Mouse (Mus musculus) midbrain, embryonic 15.5 days (tissue): ENCODE results near the gene Cd80. TPM values are rescaled to one million over a fixed set of nuclear protein-coding genes. Genes with fewer than 3 reads are reported as not detected.
A peak's percentile ranks its signal among the peaks of the same experiment; 100 is the strongest.

Experiments used
- ATAC-seq: fragments of 200-750 bp; cut with Nextera tagmentation; replicated peaks from 2 replicates; pipeline ENCODE4 v1.8.0; 2017; ENCODE audit warnings: moderate TSS enrichment
- H3K27ac ChIP-seq: fragments of 300-500 bp; sonication (generic); 2 replicates; pipeline ENCODE4 v1.5.1; 2015; ENCODE audit warnings: mild to moderate bottlenecking, inconsistent platforms
- H3K27me3 ChIP-seq: fragments of 300-500 bp; sonication (generic); replicated peaks from 2 replicates; pipeline ENCODE4 v1.6.1; 2015; ENCODE audit warnings: inconsistent platforms
- H3K36me3 ChIP-seq: fragments of 300-500 bp; sonication (generic); replicated peaks from 2 replicates; pipeline ENCODE4 v1.6.1; 2015; ENCODE audit warnings: inconsistent platforms
- H3K4me1 ChIP-seq: fragments of 300-500 bp; sonication (generic); 2 replicates; pipeline ENCODE4 v1.6.1; 2015; ENCODE audit warnings: inconsistent platforms
- H3K4me2 ChIP-seq: fragments of 300-500 bp; sonication (generic); 2 replicates; pipeline ENCODE4 v1.6.1; 2015; ENCODE audit warnings: inconsistent platforms, mild to moderate bottlenecking, moderate library complexity
- H3K4me3 ChIP-seq: fragments of 300-500 bp; sonication (generic); 2 replicates; pipeline ENCODE4 v1.5.1; 2015; ENCODE audit warnings: mild to moderate bottlenecking, inconsistent platforms
- H3K9ac ChIP-seq: fragments of 300-500 bp; sonication (generic); 2 replicates; pipeline ENCODE4 v1.6.1; 2015; ENCODE audit warnings: mild to moderate bottlenecking, inconsistent platforms
- H3K9me3 ChIP-seq: fragments of 300-500 bp; sonication (generic); 2 replicates; pipeline ENCODE4 v1.6.1; 2016; ENCODE audit warnings: inconsistent platforms
- WGBS: fragments of 180-500 bp; shearing (Covaris S2); methylation state at CpG from one replicate; pipeline ENCODE4 v1.1.7; 2015; ENCODE audit warnings: mixed read lengths; 5-methylcytosine and 5-hydroxymethylcytosine counted together
- polyA plus RNA-seq: library from polyadenylated mRNA; unstranded; fragments of >200 nt; fragmentation: Nextera tagmentation; extraction: Ambion mirVana; gene quantifications from 2 replicates; pipeline ENCODE4 v1.2.1, GENCODE M21; 2015

Cd80 gene
- polyA plus RNA-seq, 1 experiment from 2014 or later = 0.75 TPM

DNA sequence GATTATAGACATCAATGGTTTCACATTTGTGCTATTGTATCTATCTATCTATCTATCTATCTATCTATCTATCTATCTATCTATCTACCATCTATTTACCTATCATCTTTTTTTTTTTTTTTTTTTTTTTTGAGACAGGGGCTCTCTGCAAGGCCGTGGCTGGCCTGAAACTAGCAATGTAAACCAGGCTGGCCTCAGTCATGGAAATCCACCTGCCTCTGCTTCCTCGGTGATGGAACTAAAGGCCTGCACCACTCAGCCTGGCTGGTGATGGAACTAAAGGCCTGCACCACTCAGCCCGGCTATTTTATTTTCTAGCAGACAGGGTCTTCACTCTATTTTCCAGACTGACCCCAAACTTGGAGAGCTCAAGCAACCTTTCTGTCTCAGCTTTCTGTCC is 22.9 kb downstream of the Cd80 start:
- Histone ChIP-seq H3K9me3 (no peaks in the 10 kb centered on the region), H3K27me3 (peaks cover 12% of the 10 kb centered on the region; the same call in 1 of the 2 replicates), H3K4me1 (peaks cover 14% of the 10 kb centered on the region), H3K27ac (no peak overlapping the region), H3K36me3 (no peaks in the 10 kb centered on the region), H3K9ac (no peak overlapping the region), H3K4me3 (no peak overlapping the region), H3K4me2 (no peak overlapping the region)
- 93% methylated on average over 3 of the region's 3 CpGs for WGBS
- ATAC-seq = no peak

DNA sequence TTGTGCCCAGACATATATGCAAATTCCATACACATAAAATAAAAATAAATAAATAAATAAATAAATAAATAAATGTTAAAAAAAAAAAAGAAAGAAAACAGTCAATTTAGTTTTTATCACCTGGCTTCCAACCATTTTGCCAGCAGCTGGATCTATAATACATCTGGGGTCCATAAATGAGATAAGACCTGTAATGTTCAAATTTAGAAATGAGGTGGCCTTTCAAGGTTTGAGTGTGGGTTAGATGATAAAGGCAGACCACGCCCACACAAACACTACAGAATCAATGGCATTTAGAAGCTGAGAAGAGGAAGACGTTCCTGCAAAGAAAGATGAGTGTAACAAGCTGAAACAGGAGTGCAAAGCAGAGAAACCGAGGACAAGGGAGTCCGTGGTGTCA is 26.0 kb downstream of the Cd80 start:
- peaks cover 15% of the 10 kb centered on the region for H3K4me1 ChIP-seq
- H3K4me2 ChIP-seq = no peak overlapping the region
- H3K36me3 ChIP-seq = no peaks in the 10 kb centered on the region
- no peak overlapping the region for H3K4me3 ChIP-seq
- no peaks in the 10 kb centered on the region for H3K9me3 ChIP-seq
- no peak overlapping the region for H3K9ac ChIP-seq
- WGBS = 82% methylated on average over 4 of the region's 4 CpGs
- ATAC-seq = no peak
- H3K27me3 ChIP-seq = peaks cover 21% of the 10 kb centered on the region
- no peak overlapping the region for H3K27ac ChIP-seq

GRCm38 (mm10) chr16:38482780-38483562 is 27.6 kb downstream of the Cd80 start:
- H3K4me2 ChIP-seq = peak overlapping the region; percentile 51
- peaks cover 21% of the 10 kb centered on the region for H3K27me3 ChIP-seq
- H3K9ac ChIP-seq = no peak overlapping the region
- no peak overlapping the region for H3K27ac ChIP-seq
- peak overlapping the region; percentile 29 for H3K4me3 ChIP-seq
- no peaks in the 10 kb centered on the region for H3K36me3 ChIP-seq
- no peaks in the 10 kb centered on the region for H3K9me3 ChIP-seq
- WGBS = 27% methylated on average over 32 of the region's 32 CpGs
- peaks cover 5% of the 10 kb centered on the region; the same call in 1 of the 2 replicates for H3K4me1 ChIP-seq
- ATAC-seq = peak; percentile 65

- 39% methylated on average over 42 of the region's 42 CpGs for WGBS
- Histone ChIP-seq H3K27ac (no peak overlapping the region), H3K27me3 (peaks cover 21% of the 10 kb centered on the region), H3K9ac (no peak overlapping the region), H3K9me3 (no peaks in the 10 kb centered on the region), H3K4me2 (peak overlapping the region; percentile 51), H3K4me1 (peaks cover 5% of the 10 kb centered on the region; the same call in 1 of the 2 replicates), H3K4me3 (peak overlapping the region; percentile 29), H3K36me3 (no peaks in the 10 kb centered on the region)
- 0 out of 2 replicates have a peak, but pooled peaks have one; percentile 20 for ATAC-seq
Observed at GRCm38 (mm10) chr16:38483582-38484309, 28.4 kb downstream of the Cd80 start.

GRCm38 (mm10) chr16:38492551-38492950 is 37.2 kb downstream of the Cd80 start:
- Histone ChIP-seq H3K4me1 (no peaks in the 10 kb centered on the region), H3K9me3 (no peaks in the 10 kb centered on the region), H3K27ac (no peak overlapping the region), H3K27me3 (no peaks in the 10 kb centered on the region), H3K4me2 (no peak overlapping the region), H3K36me3 (peaks cover 5% of the 10 kb centered on the region), H3K9ac (no peak overlapping the region), H3K4me3 (no peak overlapping the region)
- 87% methylated on average over 3 of the region's 3 CpGs for WGBS
- ATAC-seq = no peak

DNA sequence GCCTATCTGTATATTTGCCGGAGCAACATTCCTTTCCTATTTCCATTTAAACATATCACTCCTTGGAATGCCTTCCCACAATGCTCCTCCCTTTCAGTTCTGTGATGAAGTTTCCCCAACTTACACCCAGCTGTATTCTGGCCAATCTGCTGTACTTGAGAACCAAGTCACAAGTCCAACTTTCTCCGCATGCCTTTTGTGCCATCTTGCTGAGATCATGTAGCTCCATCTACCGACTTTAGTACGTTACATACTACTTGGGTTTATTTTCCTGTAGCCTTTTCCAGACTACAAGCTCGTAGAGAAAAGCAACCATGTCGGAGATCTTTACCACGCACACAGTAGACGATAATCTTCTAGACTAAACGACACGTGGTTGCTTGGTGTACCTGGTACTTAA is 38.5 kb downstream of the Cd80 start:
- Histone ChIP-seq H3K36me3 (peaks cover 11% of the 10 kb centered on the region), H3K27me3 (no peaks in the 10 kb centered on the region), H3K4me3 (no peak overlapping the region), H3K9ac (no peak overlapping the region), H3K9me3 (no peaks in the 10 kb centered on the region), H3K4me1 (no peaks in the 10 kb centered on the region), H3K27ac (no peak overlapping the region), H3K4me2 (no peak overlapping the region)
- 92% methylated on average over 10 of the region's 10 CpGs for WGBS
- no peak for ATAC-seq

- ATAC-seq = no peak
- Histone ChIP-seq H3K27me3 (no peaks in the 10 kb centered on the region), H3K4me2 (no peak overlapping the region), H3K4me3 (no peak overlapping the region), H3K27ac (no peak overlapping the region), H3K9me3 (no peaks in the 10 kb centered on the region), H3K9ac (no peak overlapping the region), H3K36me3 (peaks cover 17% of the 10 kb centered on the region), H3K4me1 (no peaks in the 10 kb centered on the region)
- whole genome bisulfite sequencing = 77% methylated on average over 7 of the region's 7 CpGs
Observed at GRCm38 (mm10) chr16:38496604-38497140, 41.3 kb downstream of the Cd80 start.

- H3K9me3 ChIP-seq = no peaks in the 10 kb centered on the region
- WGBS = 91% methylated on average over 10 of the region's 10 CpGs
- no peaks in the 10 kb centered on the region for H3K4me1 ChIP-seq
- H3K4me3 ChIP-seq = no peak overlapping the region
- H3K27me3 ChIP-seq = no peaks in the 10 kb centered on the region
- H3K36me3 ChIP-seq = peaks cover 39% of the 10 kb centered on the region
- H3K4me2 ChIP-seq = no peak overlapping the region
- ATAC-seq = no peak
- no peak overlapping the region for H3K9ac ChIP-seq
- no peak overlapping the region for H3K27ac ChIP-seq
Observed at GRCm38 (mm10) chr16:38502469-38502868, 47.1 kb downstream of the Cd80 start.

DNA sequence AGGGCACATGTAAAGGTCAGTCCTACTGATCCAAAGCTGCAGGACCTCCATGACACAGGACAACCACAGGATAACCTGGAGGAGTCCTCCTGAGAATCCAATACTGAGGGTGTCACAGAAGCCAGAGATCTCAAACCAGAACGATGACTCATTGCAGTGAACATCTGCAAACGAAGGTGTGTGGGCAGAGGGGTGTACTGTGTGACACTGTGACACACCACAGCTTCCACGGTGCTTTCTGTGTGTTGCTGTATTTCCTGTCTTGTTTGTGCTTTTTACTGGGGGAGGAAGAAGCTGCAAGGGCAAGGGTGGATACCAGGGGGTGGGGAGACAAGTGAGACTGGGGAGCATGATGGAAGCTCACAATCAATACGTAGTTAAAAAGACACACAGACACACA is 48.2 kb downstream of the Cd80 start:
- Histone ChIP-seq H3K4me1 (no peaks in the 10 kb centered on the region), H3K27ac (no peak overlapping the region), H3K4me3 (no peak overlapping the region), H3K9ac (no peak overlapping the region), H3K4me2 (no peak overlapping the region), H3K27me3 (no peaks in the 10 kb centered on the region), H3K36me3 (peaks cover 41% of the 10 kb centered on the region), H3K9me3 (no peaks in the 10 kb centered on the region)
- WGBS = 94% methylated on average over 4 of the region's 4 CpGs
- no peak for ATAC-seq

- ATAC-seq = peak; percentile 90
- Histone ChIP-seq H3K36me3 (peaks cover 40% of the 10 kb centered on the region), H3K4me1 (no peaks in the 10 kb centered on the region), H3K9me3 (no peaks in the 10 kb centered on the region), H3K4me2 (no peak overlapping the region), H3K4me3 (no peak overlapping the region), H3K27me3 (no peaks in the 10 kb centered on the region), H3K27ac (no peak overlapping the region), H3K9ac (no peak overlapping the region)
- WGBS = 69% methylated on average over 4 of the region's 4 CpGs
Observed at GRCm38 (mm10) chr16:38506041-38506634, 50.8 kb downstream of the Cd80 start.

- WGBS = 98% methylated on average over 2 of the region's 2 CpGs
Observed at GRCm38 (mm10) chr16:38510846-38511245, 55.5 kb downstream of the Cd80 start.

GRCm38 (mm10) chr16:38519140-38519539 is 63.8 kb downstream of the Cd80 start:
- Histone ChIP-seq H3K4me2 (no peak overlapping the region), H3K9me3 (no peaks in the 10 kb centered on the region), H3K36me3 (peaks cover 12% of the 10 kb centered on the region), H3K4me1 (peaks cover 18% of the 10 kb centered on the region), H3K27ac (no peak overlapping the region), H3K27me3 (no peaks in the 10 kb centered on the region), H3K9ac (no peak overlapping the region), H3K4me3 (no peak overlapping the region)
- no peak for ATAC-seq
- 93% methylated on average over 2 of the region's 2 CpGs for WGBS

More at GRCm38 (mm10) chr16:38510846-38511245, 55.5 kb downstream of the Cd80 start:
- Histone ChIP-seq H3K36me3 (peaks cover 38% of the 10 kb centered on the region), H3K4me2 (no peak overlapping the region), H3K9ac (no peak overlapping the region), H3K27ac (no peak overlapping the region), H3K4me3 (no peak overlapping the region), H3K9me3 (no peaks in the 10 kb centered on the region), H3K27me3 (no peaks in the 10 kb centered on the region), H3K4me1 (no peaks in the 10 kb centered on the region)
- ATAC-seq = no peak
